Mouse (Mus musculus): ENCODE measurements around the gene Rec114.

The Rec114 gene

GRCm38 (mm10) chr9:58716886-58717285 is 26.9 kb downstream of the Rec114 start:
- no peak for DNase-seq (ENCODE audit: low read depth)

- no peak for DNase-seq (ENCODE audit: low read depth)
Observed at GRCm38 (mm10) chr9:58710642-58711041, 33.1 kb downstream of the Rec114 start.

- peak; percentile 58 for DNase-seq (ENCODE audit: low read depth)
Observed at GRCm38 (mm10) chr9:58709939-58710338, 33.8 kb downstream of the Rec114 start.

- no peak for DNase-seq (ENCODE audit: low read depth)
Observed at GRCm38 (mm10) chr9:58707796-58708195, 36.0 kb downstream of the Rec114 start.

GRCm38 (mm10) chr9:58706024-58706423 is 37.7 kb downstream of the Rec114 start:
- DNase-seq (ENCODE audit: low read depth) = no peak

- DNase-seq (ENCODE audit: low read depth) = no peak
Observed at GRCm38 (mm10) chr9:58703766-58704165, 40.0 kb downstream of the Rec114 start.

- no peak for DNase-seq (ENCODE audit: low read depth)
Observed at GRCm38 (mm10) chr9:58701751-58702150, 42.0 kb downstream of the Rec114 start.

GRCm38 (mm10) chr9:58698486-58698885 is 45.3 kb downstream of the Rec114 start:
- no peak for DNase-seq (ENCODE audit: low read depth)

GRCm38 (mm10) chr9:58691471-58691870 is 52.3 kb downstream of the Rec114 start:
- no peak for DNase-seq (ENCODE audit: low read depth)

- DNase-seq (ENCODE audit: low read depth) = no peak
Observed at GRCm38 (mm10) chr9:58690701-58691100, 53.1 kb downstream of the Rec114 start.

- DNase-seq (ENCODE audit: low read depth) = no peak
Observed at GRCm38 (mm10) chr9:58688076-58688475, 55.7 kb downstream of the Rec114 start.

- DNase-seq (ENCODE audit: low read depth) = no peak
Observed at GRCm38 (mm10) chr9:58685290-58685689, 58.5 kb downstream of the Rec114 start.

- DNase-seq (ENCODE audit: low read depth) = no peak
Observed at GRCm38 (mm10) chr9:58683372-58683771, 60.4 kb downstream of the Rec114 start.

- DNase-seq (ENCODE audit: low read depth) = no peak
Observed at GRCm38 (mm10) chr9:58682106-58682505, 61.7 kb downstream of the Rec114 start.

GRCm38 (mm10) chr9:58681411-58681810 is 62.4 kb downstream of the Rec114 start:
- no peak for DNase-seq (ENCODE audit: low read depth)

GRCm38 (mm10) chr9:58675371-58675770 is 68.4 kb downstream of the Rec114 start:
- DNase-seq (ENCODE audit: low read depth) = no peak

GRCm38 (mm10) chr9:58674736-58675135 is 69.0 kb downstream of the Rec114 start:
- no peak for DNase-seq (ENCODE audit: low read depth)

- no peak for DNase-seq (ENCODE audit: low read depth)
Observed at GRCm38 (mm10) chr9:58672474-58672873, 71.3 kb downstream of the Rec114 start.

- DNase-seq (ENCODE audit: low read depth) = no peak
Observed at GRCm38 (mm10) chr9:58669819-58670218, 73.9 kb downstream of the Rec114 start.

GRCm38 (mm10) chr9:58669071-58669470 is 74.7 kb downstream of the Rec114 start:
- DNase-seq (ENCODE audit: low read depth) = no peak

- DNase-seq (ENCODE audit: low read depth) = no peak
Observed at GRCm38 (mm10) chr9:58668171-58668570, 75.6 kb downstream of the Rec114 start.

- no peak for DNase-seq (ENCODE audit: low read depth)
Observed at GRCm38 (mm10) chr9:58667244-58667643, 76.5 kb downstream of the Rec114 start.

- no peak for DNase-seq (ENCODE audit: low read depth)
Observed at GRCm38 (mm10) chr9:58666191-58666590, 77.6 kb downstream of the Rec114 start.

GRCm38 (mm10) chr9:58665492-58665891 is 78.3 kb downstream of the Rec114 start:
- no peak for DNase-seq (ENCODE audit: low read depth)

- DNase-seq (ENCODE audit: low read depth) = peak; percentile 60
Observed at GRCm38 (mm10) chr9:58662791-58663190, 81.0 kb downstream of the Rec114 start.
